Mouse (Mus musculus) mammary gland, adult 2 months (tissue): ENCODE measurements around the gene Spsb4. TPM values are rescaled to one million over a fixed set of nuclear protein-coding genes. Genes with fewer than 3 reads are reported as not detected.

Source experiments
- polyA plus RNA-seq: library from polyadenylated mRNA; depleted of rRNA; stranded (reverse); fragments of >200 nt; gene quantifications from 2 replicates; pipeline ENCODE4 v1.2.3, GENCODE M21; 2012; ENCODE audit warnings: low replicate concordance; rRNA removed

The Spsb4 gene
- 1.0 and 1.1 TPM in 2 replicates for polyA plus RNA-seq

GRCm38 (mm10) chr9:97018677-97019147 lies at the start of gene Spsb4:
Gene Spsb4, minus strand, starts transcription at chr9:97018843.

Other genes with a start within 250 kb of the Spsb4 start
- gene Pxylp1, start 126.2 kb downstream of the Spsb4 start, polyA plus RNA-seq: 9.7 and 11.8 TPM in 2 replicates
- gene Slc25a36, start 92.3 kb upstream of the Spsb4 start, polyA plus RNA-seq: 12.9 and 34.5 TPM in 2 replicates